Mouse (Mus musculus) heart, postnatal 0 days (tissue): Measurements from ENCODE around the gene Map3k20.

Experiments
- CTCF ChIP-seq: IDR thresholded peaks from 2 replicates; pipeline ENCODE4 v1.5.1; 2016; ENCODE audit warnings: antibody characterized with exemption, control low read depth, low read depth
- EP300 ChIP-seq: IDR thresholded peaks from 2 replicates; pipeline ENCODE4 v1.6.1; 2016; ENCODE audit warnings: antibody characterized with exemption, low read depth

DNA sequence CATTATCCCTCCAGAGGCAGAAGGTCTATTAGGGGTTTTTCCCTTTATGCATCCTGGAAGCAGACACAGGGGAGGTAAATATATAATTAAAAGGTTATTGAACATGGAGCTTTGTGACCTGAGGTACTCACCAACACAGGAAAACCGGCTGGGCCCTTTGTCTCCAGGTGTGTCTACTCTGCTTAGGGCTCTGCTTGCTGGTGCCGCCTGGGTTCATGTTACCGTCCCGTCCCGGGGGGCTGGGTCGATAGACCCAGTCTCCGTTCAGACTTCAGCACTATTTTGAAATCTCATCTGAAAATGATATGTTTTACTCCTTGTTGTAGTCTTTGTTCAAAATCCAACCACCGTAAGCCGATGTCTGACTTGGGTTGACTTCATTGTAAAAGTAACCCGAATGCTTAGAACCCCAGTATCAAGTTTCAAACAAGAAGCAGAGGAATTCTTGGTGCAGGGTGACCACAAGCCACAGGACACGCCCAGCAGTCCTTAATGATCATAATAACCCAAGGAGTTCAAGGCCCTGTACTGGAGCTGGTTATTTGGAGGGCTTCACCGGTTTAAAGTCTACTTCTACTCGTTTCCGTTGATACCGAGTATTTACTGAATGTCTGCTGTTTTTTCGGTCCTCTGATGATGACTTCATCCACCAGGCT lies 186.1 kb downstream of the Map3k20 start:
- TF ChIP-seq CTCF (no peak), EP300 (no peak)
